Mouse (Mus musculus) liver, adult 2 months (tissue): ENCODE measurements at regions not wholly inside any gene's neighbourhood (a gene's known extent, or its start where the extent isn't known, plus 50 kb on each side); places are given as distances from the start of the nearest gene placed in this dataset.

ENCODE experiments used
- DNase-seq: peaks from one replicate; pipeline ENCODE4 v3.0.0-alpha.2; 2011; ENCODE audit warnings: low read depth, low spot score; ENCODE audit errors: extremely low read depth
- H3K27ac ChIP-seq: fragments of 200-500 bp; replicated peaks from 2 replicates; pipeline ENCODE4 v1.5.1; 2012; ENCODE audit warnings: low read depth, mild to moderate bottlenecking, control low read depth, inconsistent platforms, low read length; ENCODE audit not compliant: insufficient read depth
- H3K27me3 ChIP-seq: fragments of 200-500 bp; 2 replicates; pipeline ENCODE4 v1.6.1; 2012; ENCODE audit warnings: mild to moderate bottlenecking, moderate library complexity, low read length, inconsistent platforms; ENCODE audit not compliant: control insufficient read depth, insufficient read depth
- H3K36me3 ChIP-seq: fragments of 200-500 bp; 2 replicates; pipeline ENCODE4 v1.6.1; 2012; ENCODE audit warnings: low read length, inconsistent platforms; ENCODE audit not compliant: control insufficient read depth, insufficient read depth
- H3K4me1 ChIP-seq: fragments of 200-500 bp; 2 replicates; pipeline ENCODE4 v1.6.1; 2011; ENCODE audit warnings: low read length; ENCODE audit not compliant: control insufficient read depth, insufficient read depth
- H3K4me3 ChIP-seq: fragments of 200-500 bp; 2 replicates; pipeline ENCODE4 v1.5.1; 2011; ENCODE audit warnings: low read depth, mild to moderate bottlenecking, control low read depth, low read length, moderate library complexity; ENCODE audit not compliant: insufficient read depth
- H3K79me2 ChIP-seq: fragments of 200-500 bp; 2 replicates; pipeline ENCODE4 v1.6.1; 2012; ENCODE audit warnings: inconsistent platforms, mild to moderate bottlenecking, low read length, moderate library complexity; ENCODE audit not compliant: control insufficient read depth, insufficient read depth
- H3K9ac ChIP-seq: fragments of 200-500 bp; 2 replicates; pipeline ENCODE4 v1.6.1; 2012; ENCODE audit warnings: low read depth, mild to moderate bottlenecking, control low read depth, inconsistent platforms, low read length
- CTCF ChIP-seq: fragments of 200-500 bp; IDR thresholded peaks from 2 replicates; pipeline ENCODE4 v1.5.1; 2011; ENCODE audit warnings: low read depth, low read length, control low read depth
- POLR2A ChIP-seq: fragments of 200-500 bp; IDR thresholded peaks from 2 replicates; pipeline ENCODE4 v1.6.1; 2011; ENCODE audit warnings: low read length, control low read depth; ENCODE audit not compliant: insufficient read depth; ENCODE audit errors: extremely low read depth
- WGBS: fragments of 180-500 bp; shearing (Covaris S2); methylation state at CpG from one replicate; pipeline ENCODE4 v1.1.7; 2018; 5-methylcytosine and 5-hydroxymethylcytosine counted together

DNA sequence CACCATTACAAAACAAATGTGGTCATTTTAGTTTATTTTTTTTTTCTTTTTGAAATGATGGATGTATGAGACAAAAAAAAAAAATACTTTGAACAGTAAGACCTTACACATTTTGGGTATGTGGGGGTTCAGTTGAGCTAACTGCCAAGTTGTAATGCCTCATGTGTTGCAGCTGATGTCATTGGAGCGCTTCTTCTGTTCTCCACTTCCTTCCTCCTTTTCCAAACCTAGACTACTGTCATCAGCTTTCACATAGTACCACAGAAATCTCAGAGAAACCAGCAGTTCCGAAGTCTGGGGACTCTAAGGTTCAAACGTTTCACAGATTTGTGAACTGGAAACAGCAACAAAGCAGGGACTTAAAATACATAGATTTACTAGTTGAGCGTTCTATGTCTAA, 270.7 kb downstream of the Usp25 start:
- Histone ChIP-seq H3K4me3 (no peak overlapping the region), H3K27ac (no peak overlapping the region), H3K36me3 (no peaks in the 10 kb centered on the region), H3K9ac (no peak overlapping the region), H3K79me2 (no peaks in the 10 kb centered on the region), H3K27me3 (no peaks in the 10 kb centered on the region), H3K4me1 (no peaks in the 10 kb centered on the region)
- DNase-seq = no peak
- 77% methylated on average over 4 of the region's 4 CpGs for WGBS
- no peak for TF ChIP-seq CTCF
- no peak for TF ChIP-seq POLR2A

DNA sequence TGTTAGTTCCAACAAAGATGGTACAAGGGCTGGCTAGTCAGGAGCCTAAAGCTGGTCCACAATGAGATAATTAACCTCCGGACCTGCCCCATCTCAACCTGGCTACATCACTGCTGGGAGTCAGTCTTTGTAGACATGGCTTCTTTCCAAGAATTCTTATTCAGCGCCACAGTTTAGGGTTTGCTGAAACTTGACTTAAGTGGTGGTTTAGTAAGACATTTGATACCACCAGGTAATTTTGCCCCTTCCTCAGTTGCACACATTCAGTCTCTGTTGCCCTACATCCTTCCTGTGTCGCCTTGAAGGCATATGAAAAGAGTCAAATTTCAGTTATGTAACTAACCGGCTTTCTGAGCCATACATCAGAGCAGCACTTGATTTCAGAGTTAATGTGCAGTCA, 266.4 kb downstream of the Usp25 start:
- 94% methylated on average over 4 of the region's 4 CpGs for WGBS

DNA sequence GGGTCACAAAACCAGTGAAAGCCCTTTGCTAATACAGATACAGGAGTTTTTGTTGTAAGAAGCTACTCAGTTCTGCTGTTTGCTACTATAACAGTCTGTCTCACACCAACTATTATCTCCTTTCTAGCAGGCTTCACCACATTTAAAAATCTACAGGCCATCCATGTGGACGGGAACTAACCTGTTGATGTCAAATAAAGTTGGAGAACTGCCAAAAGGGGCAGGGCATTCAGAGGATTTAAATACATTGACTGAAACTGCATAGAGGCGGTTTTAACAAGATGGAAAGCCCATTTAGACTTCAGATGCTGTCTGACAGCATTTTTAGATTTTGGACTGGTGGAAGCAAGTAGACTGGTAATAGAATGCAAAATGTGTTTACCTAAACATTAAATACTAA, 266.0 kb downstream of the Usp25 start:
- DNase-seq = no peak
- no peak overlapping the region for H3K27ac ChIP-seq
- H3K9ac ChIP-seq = no peak overlapping the region
- TF ChIP-seq CTCF (no peak), POLR2A (no peak)
- no peaks in the 10 kb centered on the region for H3K27me3 ChIP-seq
- 87% methylated on average over 2 of the region's 2 CpGs for WGBS
- no peaks in the 10 kb centered on the region for H3K36me3 ChIP-seq
- no peaks in the 10 kb centered on the region for H3K79me2 ChIP-seq
- H3K4me3 ChIP-seq = no peak overlapping the region
- H3K4me1 ChIP-seq = no peaks in the 10 kb centered on the region

More for the DNA sequence above, 266.4 kb downstream of the Usp25 start:
- no peaks in the 10 kb centered on the region for H3K36me3 ChIP-seq
- no peak for DNase-seq
- no peak overlapping the region for H3K4me3 ChIP-seq
- TF ChIP-seq POLR2A (no peak), CTCF (no peak)
- H3K9ac ChIP-seq = no peak overlapping the region
- H3K79me2 ChIP-seq = no peaks in the 10 kb centered on the region
- H3K27ac ChIP-seq = no peak overlapping the region
- H3K4me1 ChIP-seq = no peaks in the 10 kb centered on the region
- no peaks in the 10 kb centered on the region for H3K27me3 ChIP-seq

DNA sequence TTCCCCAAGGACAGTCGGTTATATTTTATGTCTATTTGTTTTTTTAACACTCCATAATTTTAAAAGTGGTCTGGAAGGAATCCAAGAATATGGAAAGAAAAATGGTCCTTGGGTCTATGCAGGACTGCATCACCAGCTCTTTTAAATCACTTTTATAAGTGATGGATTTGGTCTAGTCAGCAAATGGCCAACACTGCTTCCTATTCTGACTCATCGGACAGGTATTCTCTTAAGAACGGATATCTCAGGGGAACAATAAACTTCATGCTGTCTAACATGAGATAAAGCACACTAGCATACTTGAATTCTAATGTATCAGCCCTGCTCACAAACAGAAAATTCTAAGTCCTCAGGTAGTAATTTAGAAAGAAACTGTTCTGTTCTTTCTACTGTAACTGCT, 259.8 kb downstream of the Usp25 start:
- H3K36me3 ChIP-seq = no peaks in the 10 kb centered on the region
- H3K27ac ChIP-seq = no peak overlapping the region
- no peaks in the 10 kb centered on the region for H3K27me3 ChIP-seq
- H3K4me1 ChIP-seq = no peaks in the 10 kb centered on the region
- DNase-seq = no peak
- 77% methylated on average over 3 of the region's 3 CpGs for WGBS
- no peaks in the 10 kb centered on the region for H3K79me2 ChIP-seq
- TF ChIP-seq CTCF (no peak), POLR2A (no peak)
- H3K4me3 ChIP-seq = no peak overlapping the region
- H3K9ac ChIP-seq = no peak overlapping the region

DNA sequence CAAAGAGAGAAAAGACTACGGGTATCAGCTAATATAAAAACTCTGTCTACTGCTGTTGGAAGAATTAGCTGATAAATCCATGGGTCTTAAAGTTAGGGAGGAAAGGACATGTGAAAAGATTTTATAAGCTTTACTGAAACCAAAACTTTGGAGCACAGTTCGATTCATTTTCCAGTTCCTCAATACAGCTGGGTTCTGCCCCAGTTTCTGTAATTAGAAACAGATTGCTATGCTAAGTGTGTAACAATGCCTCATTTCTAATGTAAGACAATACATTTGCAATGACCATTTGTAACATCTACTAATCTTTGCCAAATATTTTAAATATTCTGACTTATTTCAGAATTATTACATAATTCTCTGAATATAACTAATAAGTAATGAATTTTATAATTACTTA, 255.4 kb downstream of the Usp25 start:
- no peak for DNase-seq
- Histone ChIP-seq H3K27ac (no peak overlapping the region), H3K4me1 (no peaks in the 10 kb centered on the region; the same call in 1 of the 2 replicates), H3K36me3 (no peaks in the 10 kb centered on the region), H3K4me3 (no peak overlapping the region), H3K27me3 (no peaks in the 10 kb centered on the region), H3K79me2 (no peaks in the 10 kb centered on the region), H3K9ac (no peak overlapping the region)
- 81% methylated on average over 2 of the region's 2 CpGs for WGBS
- TF ChIP-seq POLR2A (no peak), CTCF (no peak)

DNA sequence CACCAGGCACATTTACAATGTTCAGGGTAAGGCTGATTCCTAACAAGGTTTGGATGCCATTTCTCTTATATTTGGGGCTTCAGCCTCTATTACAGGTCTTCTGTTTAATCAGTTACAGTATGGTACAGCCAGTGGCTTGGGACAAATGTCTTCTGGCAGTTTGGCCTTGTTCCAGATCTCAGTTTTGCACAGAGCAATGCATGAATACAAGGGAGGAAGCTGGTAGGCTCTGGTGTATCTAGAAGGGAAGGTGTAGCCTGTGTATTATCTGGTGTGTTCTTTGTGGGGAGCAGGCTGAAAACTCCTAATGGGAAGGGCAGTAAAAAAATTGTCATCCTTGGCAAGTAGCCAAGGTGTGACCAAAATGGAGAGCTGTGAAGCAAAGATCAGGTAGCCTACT, 254.2 kb downstream of the Usp25 start:
- no peak for TF ChIP-seq POLR2A
- no peak for TF ChIP-seq CTCF
- Histone ChIP-seq H3K4me3 (no peak overlapping the region), H3K79me2 (no peaks in the 10 kb centered on the region), H3K27ac (no peak overlapping the region), H3K27me3 (no peaks in the 10 kb centered on the region), H3K36me3 (no peaks in the 10 kb centered on the region), H3K9ac (no peak overlapping the region), H3K4me1 (no peaks in the 10 kb centered on the region; the same call in 1 of the 2 replicates)
- no peak for DNase-seq
